Mouse (Mus musculus): Measurements from ENCODE around the gene Gm14226.
"Not testable (repeated sequence)": the region's sequence is repeated elsewhere in the genome, so short reads cannot be mapped to it uniquely, and the experiment has no call there.

Gene Gm14226

GRCm38 (mm10) chr2:155018251-155018755 is at the start of gene Gm14226:
TSS of gene Gm14226 (plus strand) at chr2:155018266.
- DNase-seq, result not testable (repeated sequence)

- not testable (repeated sequence) for DNase-seq
Measured at GRCm38 (mm10) chr2:154969740-154970397, 48.2 kb upstream of the Gm14226 start.

GRCm38 (mm10) chr2:154971919-154972692 is 46.0 kb upstream of the Gm14226 start:
- DNase-seq, result peak; percentile 24

- no peak for DNase-seq
Measured at GRCm38 (mm10) chr2:154972981-154973380, 45.1 kb upstream of the Gm14226 start.

GRCm38 (mm10) chr2:154986609-154987008 is 31.5 kb upstream of the Gm14226 start:
- DNase-seq, result no peak

GRCm38 (mm10) chr2:154991411-154991810 is 26.7 kb upstream of the Gm14226 start:
- no peak for DNase-seq

- no peak for DNase-seq
Measured at GRCm38 (mm10) chr2:154992083-154992482, 26.0 kb upstream of the Gm14226 start.

GRCm38 (mm10) chr2:155005491-155005890 is 12.6 kb upstream of the Gm14226 start:
- no peak for DNase-seq

- no peak for DNase-seq
Measured at GRCm38 (mm10) chr2:155011086-155011656, 6.9 kb upstream of the Gm14226 start.

- no peak for DNase-seq
Measured at GRCm38 (mm10) chr2:155012991-155013390, 5.1 kb upstream of the Gm14226 start.

- not testable (repeated sequence) for DNase-seq
Measured at GRCm38 (mm10) chr2:155016751-155017150, 1.3 kb upstream of the Gm14226 start.

- DNase-seq, result peak; percentile 40
Measured at GRCm38 (mm10) chr2:155018762-155019641, 936 bp downstream of the Gm14226 start.

- peak; percentile 88 for DNase-seq
Measured at GRCm38 (mm10) chr2:155019673-155020072, 1.6 kb downstream of the Gm14226 start.

- not testable (repeated sequence) for DNase-seq
Measured at GRCm38 (mm10) chr2:155020247-155020826, 2.3 kb downstream of the Gm14226 start.

GRCm38 (mm10) chr2:155030831-155031230 is 12.8 kb downstream of the Gm14226 start:
- no peak for DNase-seq

GRCm38 (mm10) chr2:155032938-155033710 is 15.1 kb downstream of the Gm14226 start:
- DNase-seq, result no peak

- no peak for DNase-seq
Measured at GRCm38 (mm10) chr2:155039956-155040355, 21.9 kb downstream of the Gm14226 start.

GRCm38 (mm10) chr2:155044542-155044941 is 26.5 kb downstream of the Gm14226 start:
- DNase-seq, result no peak

- DNase-seq, result no peak
Measured at GRCm38 (mm10) chr2:155045075-155045474, 27.0 kb downstream of the Gm14226 start.

GRCm38 (mm10) chr2:155046803-155047202 is 28.7 kb downstream of the Gm14226 start:
- no peak for DNase-seq

- no peak for DNase-seq
Measured at GRCm38 (mm10) chr2:155047452-155048178, 29.5 kb downstream of the Gm14226 start.

Measured in right cerebral cortex, adult 18-20 months (tissue).